Mouse (Mus musculus) mesoderm, embryonic 11.5 days (tissue): ENCODE measurements around the gene Ran.
"Not testable (repeated sequence)": the region's sequence is repeated elsewhere in the genome, so short reads cannot be mapped to it uniquely, and the experiment has no call there.

ENCODE experiments used
- DNase-seq: peaks from one replicate; pipeline ENCODE4 v3.0.0-alpha.2; 2012; ENCODE audit warnings: low read depth, low spot score

Gene Ran

GRCm38 (mm10) chr5:129019497-129020299 lies at the start of gene Ran:
Gene Ran, plus strand, starts transcription at chr5:129020069.
- peak; percentile 98 for DNase-seq

GRCm38 (mm10) chr5:128970878-128971277 lies 49.0 kb upstream of the Ran start:
- no peak for DNase-seq

- peak; percentile 76 for DNase-seq
Observed at GRCm38 (mm10) chr5:128971298-128971697, 48.6 kb upstream of the Ran start.

GRCm38 (mm10) chr5:128976266-128976665 lies 43.6 kb upstream of the Ran start:
- peak; percentile 68 for DNase-seq

- DNase-seq, result not testable (repeated sequence)
Observed at GRCm38 (mm10) chr5:128977466-128977865, 42.4 kb upstream of the Ran start.

- no peak for DNase-seq
Observed at GRCm38 (mm10) chr5:128978957-128979356, 40.9 kb upstream of the Ran start.

- no peak for DNase-seq
Observed at GRCm38 (mm10) chr5:128980857-128981256, 39.0 kb upstream of the Ran start.

- peak; percentile 76 for DNase-seq
Observed at GRCm38 (mm10) chr5:128981607-128982006, 38.3 kb upstream of the Ran start.

GRCm38 (mm10) chr5:128984536-128984935 lies 35.3 kb upstream of the Ran start:
- DNase-seq, result no peak

GRCm38 (mm10) chr5:128985946-128986345 lies 33.9 kb upstream of the Ran start:
- no peak for DNase-seq

GRCm38 (mm10) chr5:128987141-128987954 lies 32.5 kb upstream of the Ran start:
- no peak for DNase-seq

- DNase-seq, result no peak
Observed at GRCm38 (mm10) chr5:129000706-129001468, 19.0 kb upstream of the Ran start.

GRCm38 (mm10) chr5:129002571-129003011 lies 17.3 kb upstream of the Ran start:
- DNase-seq, result no peak

- DNase-seq, result no peak
Observed at GRCm38 (mm10) chr5:129005416-129005815, 14.5 kb upstream of the Ran start.

GRCm38 (mm10) chr5:129006031-129006788 lies 13.7 kb upstream of the Ran start:
- no peak for DNase-seq

GRCm38 (mm10) chr5:129007105-129007957 lies 12.5 kb upstream of the Ran start:
- no peak for DNase-seq

- no peak for DNase-seq
Observed at GRCm38 (mm10) chr5:129008008-129008407, 11.9 kb upstream of the Ran start.

GRCm38 (mm10) chr5:129008412-129008826 lies 11.4 kb upstream of the Ran start, which contains the start of gene Stx2:
Gene Stx2, minus strand, starts transcription at chr5:129008574.
- peak; percentile 91 for DNase-seq

- no peak for DNase-seq
Observed at GRCm38 (mm10) chr5:129009577-129009976, 10.3 kb upstream of the Ran start.

GRCm38 (mm10) chr5:129010937-129011336 lies 8.9 kb upstream of the Ran start:
- no peak for DNase-seq
